Mouse (Mus musculus): Measurements from ENCODE around the gene Csf2rb2. TPM values are rescaled to one million over a fixed set of nuclear protein-coding genes. Genes with fewer than 3 reads are reported as not detected.
"Not testable (repeated sequence)": the region's sequence is repeated elsewhere in the genome, so short reads cannot be mapped to it uniquely, and the experiment has no call there.

Gene Csf2rb2
- polyA plus RNA-seq, 1 experiment from 2014 or later = 1.9 TPM

DNA sequence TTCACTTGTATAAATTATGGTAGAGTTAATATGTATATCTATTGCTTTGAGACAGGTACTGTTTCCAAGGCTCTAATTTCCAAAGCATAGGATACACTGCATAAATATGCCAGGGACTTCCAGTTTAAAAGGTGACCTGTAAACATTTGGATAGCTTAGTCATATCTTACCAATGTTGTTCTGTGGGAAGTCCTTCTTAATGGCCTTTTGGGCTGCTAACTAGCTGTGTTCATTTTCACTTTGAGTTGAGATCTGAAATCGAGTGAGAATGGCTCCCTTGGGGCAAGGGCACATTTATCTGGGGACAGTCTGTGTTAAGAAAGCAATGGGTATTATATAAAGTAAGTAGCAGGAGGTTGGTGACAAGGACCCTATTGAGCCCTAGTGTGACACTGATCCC lies 17.8 kb upstream of the Csf2rb2 start:
- H3K4me1 ChIP-seq (ENCODE audit: control insufficient read depth, low read depth, low read length) = peaks cover 5% of the 10 kb centered on the region

DNA sequence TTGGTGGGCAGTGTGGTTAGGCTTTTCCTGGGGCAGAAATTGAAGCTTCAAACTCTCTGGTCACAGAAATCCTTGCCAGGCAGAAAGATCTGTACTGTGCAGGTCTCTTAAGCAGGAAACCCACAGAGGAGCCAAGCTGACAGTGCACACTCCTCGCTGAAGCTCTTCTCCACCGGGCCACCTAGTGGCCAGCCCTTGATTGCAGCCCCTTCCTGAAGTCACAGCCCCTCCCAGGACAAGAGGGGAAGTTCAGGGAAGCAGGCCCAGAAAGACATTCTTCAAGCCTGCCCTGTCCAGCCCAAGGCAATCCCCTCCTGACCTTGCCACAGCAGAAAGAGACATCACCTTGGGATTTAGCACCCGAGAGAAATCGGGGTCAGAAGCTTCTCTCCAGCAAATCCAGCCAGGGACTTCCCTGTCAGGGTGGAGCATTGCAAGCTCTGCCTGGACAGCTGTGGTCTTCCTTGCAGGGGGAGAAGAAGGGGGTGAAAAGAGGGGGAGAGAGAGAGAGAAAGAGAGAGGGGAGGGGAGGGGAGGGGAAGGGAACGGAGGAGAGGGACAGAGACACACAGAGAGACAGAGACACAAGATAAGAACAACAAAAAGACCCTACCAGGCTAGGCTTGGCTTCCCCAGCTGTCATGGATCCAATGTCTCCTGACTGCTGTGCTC lies 15.4 kb upstream of the Csf2rb2 start:
- Histone ChIP-seq H3K36me3 (ENCODE audit: control insufficient read depth, insufficient read depth) (no peaks in the 10 kb centered on the region), H3K9ac (ENCODE audit: low read depth, low read length) (no peak overlapping the region), H3K4me2 (ENCODE audit: low read depth, low read length) (no peak overlapping the region), H3K27me3 (ENCODE audit: control insufficient read depth, insufficient read depth, low read depth, low read length) (no peaks in the 10 kb centered on the region), H3K27ac (ENCODE audit: low read length) (no peak overlapping the region), H3K9me3 (replicated peaks; ENCODE audit: control insufficient read depth, low read length) (no peaks in the 10 kb centered on the region), H3K4me3 (ENCODE audit: low read depth, low read length) (no peak overlapping the region), H3K4me1 (ENCODE audit: control insufficient read depth, low read depth, low read length) (peaks cover 5% of the 10 kb centered on the region)
- ATAC-seq (ENCODE audit: low read depth) = peak; percentile 56
- 8% methylated on average over 5 of the region's 5 CpGs for WGBS (ENCODE audit: insufficient replicate concordance)

More for the DNA sequence above, 17.8 kb upstream of the Csf2rb2 start:
- Histone ChIP-seq H3K9ac (ENCODE audit: low read depth, low read length) (no peak overlapping the region), H3K4me3 (ENCODE audit: low read depth, low read length) (no peak overlapping the region), H3K4me2 (ENCODE audit: low read depth, low read length) (no peak overlapping the region), H3K9me3 (replicated peaks; ENCODE audit: control insufficient read depth, low read length) (no peaks in the 10 kb centered on the region), H3K27me3 (ENCODE audit: control insufficient read depth, insufficient read depth, low read depth, low read length) (no peaks in the 10 kb centered on the region), H3K27ac (ENCODE audit: low read length) (no peak overlapping the region), H3K36me3 (ENCODE audit: control insufficient read depth, insufficient read depth) (no peaks in the 10 kb centered on the region)
- 30% methylated on average over 1 of the region's 1 CpGs for WGBS (ENCODE audit: insufficient replicate concordance)
- no peak for ATAC-seq (ENCODE audit: low read depth)

DNA sequence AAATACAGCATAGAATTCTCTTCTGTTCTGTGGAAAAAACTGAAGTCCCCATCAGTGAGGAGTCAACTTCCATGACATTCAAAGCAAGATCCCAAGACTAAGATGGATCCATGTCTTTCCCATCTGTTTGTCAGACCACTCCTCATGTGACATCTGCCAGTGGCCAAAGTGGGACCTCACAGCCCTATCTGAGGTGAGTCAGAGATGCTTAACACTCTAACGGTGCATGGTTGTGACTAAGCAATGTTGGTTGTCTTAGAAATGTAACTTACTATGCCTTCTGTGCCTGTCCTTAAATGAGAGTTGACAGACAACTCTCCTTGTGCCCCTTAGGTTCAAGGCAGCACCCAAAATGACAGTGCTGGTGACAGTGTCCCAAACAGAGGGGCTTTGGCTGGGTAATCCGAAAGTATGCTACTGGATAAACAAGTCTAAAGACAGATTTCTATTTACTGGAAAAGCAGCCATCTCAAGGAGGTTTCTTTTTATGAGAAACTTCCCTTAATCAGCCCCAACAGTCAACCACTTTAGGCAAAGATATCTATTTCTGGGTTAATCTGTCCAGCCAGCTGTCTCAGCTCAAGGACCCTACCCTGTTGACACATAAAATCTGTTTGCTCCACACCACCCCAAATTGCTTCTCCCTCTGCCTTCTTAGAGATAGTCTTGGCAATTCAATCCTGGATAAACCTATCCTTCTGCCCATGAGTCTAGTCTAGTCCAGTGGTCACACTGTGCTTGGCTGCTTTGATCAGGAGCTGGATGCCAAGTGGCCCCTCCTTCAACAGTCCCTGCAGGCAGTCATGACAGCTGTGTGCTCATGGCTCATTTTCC lies 13.0 kb upstream of the Csf2rb2 start:
- peak; percentile 78 for ATAC-seq (ENCODE audit: low read depth)
- H3K4me1 ChIP-seq (ENCODE audit: control insufficient read depth, low read depth, low read length) = not testable (repeated sequence)
- WGBS (ENCODE audit: insufficient replicate concordance) = 29% methylated on average over 2 of the region's 2 CpGs

DNA sequence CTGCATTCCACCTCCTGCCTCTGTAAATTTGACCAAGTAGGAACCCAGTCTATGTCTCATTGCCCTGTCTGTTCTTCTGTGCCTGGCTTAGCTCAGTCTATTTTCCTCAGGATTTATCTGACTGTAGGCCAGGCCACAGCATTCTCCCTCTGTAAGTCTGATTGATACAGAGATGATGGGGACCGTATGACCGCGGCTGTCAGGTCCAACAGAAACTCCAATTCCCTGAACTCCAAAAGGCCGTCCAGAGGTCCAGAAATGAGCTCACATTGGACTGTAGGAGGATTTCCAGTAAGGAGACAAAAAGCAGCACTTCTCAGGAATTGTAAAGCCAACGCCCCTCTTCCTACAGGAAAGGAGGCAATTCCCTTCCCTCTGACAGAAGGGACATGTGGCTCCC lies 8.1 kb upstream of the Csf2rb2 start:
- not testable (repeated sequence) for H3K9me3 ChIP-seq (replicated peaks; ENCODE audit: control insufficient read depth, low read length); H3K4me1 ChIP-seq (ENCODE audit: control insufficient read depth, low read depth, low read length); H3K27me3 ChIP-seq (ENCODE audit: control insufficient read depth, insufficient read depth, low read depth, low read length); H3K9ac ChIP-seq (ENCODE audit: low read depth, low read length); H3K36me3 ChIP-seq (ENCODE audit: control insufficient read depth, insufficient read depth); ATAC-seq (ENCODE audit: low read depth); H3K4me2 ChIP-seq (ENCODE audit: low read depth, low read length); H3K27ac ChIP-seq (ENCODE audit: low read length); H3K4me3 ChIP-seq (ENCODE audit: low read depth, low read length)
- 69% methylated on average over 5 of the region's 5 CpGs for WGBS (ENCODE audit: insufficient replicate concordance)

More for the DNA sequence above, 13.0 kb upstream of the Csf2rb2 start:
- not testable (repeated sequence) for H3K27me3 ChIP-seq (ENCODE audit: control insufficient read depth, insufficient read depth, low read depth, low read length); H3K4me3 ChIP-seq (ENCODE audit: low read depth, low read length); H3K9me3 ChIP-seq (replicated peaks; ENCODE audit: control insufficient read depth, low read length); H3K27ac ChIP-seq (ENCODE audit: low read length); H3K36me3 ChIP-seq (ENCODE audit: control insufficient read depth, insufficient read depth); H3K9ac ChIP-seq (ENCODE audit: low read depth, low read length); H3K4me2 ChIP-seq (ENCODE audit: low read depth, low read length)

DNA sequence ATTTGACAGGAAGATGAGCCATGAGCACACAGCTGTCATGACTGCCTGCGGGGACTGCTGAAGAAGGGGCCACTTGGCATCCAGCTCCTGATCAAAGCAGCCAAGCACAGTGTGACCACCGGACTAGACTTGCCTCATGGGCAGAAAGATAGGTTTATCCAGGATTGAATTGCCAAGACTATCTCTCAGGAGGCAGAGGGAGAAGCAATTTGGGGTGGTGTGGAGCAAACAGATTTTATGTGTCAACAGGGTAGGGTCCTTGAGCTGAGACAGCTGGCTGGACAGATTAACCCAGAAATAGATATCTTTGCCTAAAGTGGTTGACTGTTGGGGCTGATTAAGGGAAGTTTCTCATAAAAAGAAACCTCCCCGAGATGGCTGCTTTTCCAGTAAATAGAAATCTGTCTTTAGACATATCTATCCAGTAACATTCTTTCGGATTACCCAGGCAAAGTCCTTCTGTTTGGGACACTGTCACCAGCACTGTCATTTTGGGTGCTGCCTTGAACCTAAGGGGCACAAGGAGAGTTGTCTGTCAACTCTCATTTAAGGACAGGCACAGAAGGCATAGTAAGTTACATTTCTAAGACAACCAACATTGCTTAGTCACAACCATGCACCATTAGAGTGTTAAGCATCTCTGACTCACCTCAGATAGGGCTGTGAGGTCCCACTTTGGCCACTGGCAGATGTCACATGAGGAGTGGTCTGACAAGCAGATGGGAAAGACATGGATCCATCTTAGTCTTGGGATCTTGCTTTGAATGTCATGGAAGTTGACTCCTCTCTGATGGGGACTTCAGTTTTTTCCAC lies 7.1 kb upstream of the Csf2rb2 start:
- not testable (repeated sequence) for H3K9me3 ChIP-seq (replicated peaks; ENCODE audit: control insufficient read depth, low read length); H3K4me2 ChIP-seq (ENCODE audit: low read depth, low read length); H3K4me1 ChIP-seq (ENCODE audit: control insufficient read depth, low read depth, low read length); H3K27me3 ChIP-seq (ENCODE audit: control insufficient read depth, insufficient read depth, low read depth, low read length); H3K36me3 ChIP-seq (ENCODE audit: control insufficient read depth, insufficient read depth); H3K4me3 ChIP-seq (ENCODE audit: low read depth, low read length); H3K9ac ChIP-seq (ENCODE audit: low read depth, low read length)
- 14% methylated on average over 4 of the region's 4 CpGs for WGBS (ENCODE audit: insufficient replicate concordance)
- ATAC-seq (ENCODE audit: low read depth) = peak; percentile 84
- H3K27ac ChIP-seq (ENCODE audit: low read length) = peak overlapping the region; percentile 41

DNA sequence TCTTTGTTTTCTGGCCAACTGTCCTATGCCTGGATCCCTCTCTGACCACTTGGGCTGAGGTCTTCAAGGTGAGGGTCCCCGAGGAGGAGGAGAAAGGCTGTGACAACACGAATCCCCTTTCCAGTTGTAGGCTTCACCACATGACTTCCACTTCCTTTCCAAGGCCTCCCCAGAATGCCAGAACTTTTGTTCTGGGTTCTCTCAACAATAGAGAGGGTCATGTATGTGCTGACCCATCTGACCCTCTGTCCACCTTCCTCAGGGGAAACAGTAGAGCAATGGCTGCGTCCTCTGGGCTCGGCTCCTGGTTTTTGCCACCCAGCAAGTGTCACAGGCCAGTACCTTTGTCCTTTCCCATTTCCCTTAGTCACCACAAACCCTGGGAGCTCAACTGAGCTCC lies 5.5 kb upstream of the Csf2rb2 start:
- no peak overlapping the region for H3K4me3 ChIP-seq (ENCODE audit: low read depth, low read length)
- no peaks in the 10 kb centered on the region for H3K36me3 ChIP-seq (ENCODE audit: control insufficient read depth, insufficient read depth)
- no peak overlapping the region for H3K27ac ChIP-seq (ENCODE audit: low read length)
- no peak for ATAC-seq (ENCODE audit: low read depth)
- H3K9me3 ChIP-seq (replicated peaks; ENCODE audit: control insufficient read depth, low read length) = no peaks in the 10 kb centered on the region
- WGBS (ENCODE audit: insufficient replicate concordance) = 47% methylated on average over 4 of the region's 4 CpGs
- no peak overlapping the region for H3K4me2 ChIP-seq (ENCODE audit: low read depth, low read length)
- H3K9ac ChIP-seq (ENCODE audit: low read depth, low read length) = no peak overlapping the region
- H3K4me1 ChIP-seq (ENCODE audit: control insufficient read depth, low read depth, low read length) = no peaks in the 10 kb centered on the region
- no peaks in the 10 kb centered on the region; the same call in 1 of the 2 replicates for H3K27me3 ChIP-seq (ENCODE audit: control insufficient read depth, insufficient read depth, low read depth, low read length)

DNA sequence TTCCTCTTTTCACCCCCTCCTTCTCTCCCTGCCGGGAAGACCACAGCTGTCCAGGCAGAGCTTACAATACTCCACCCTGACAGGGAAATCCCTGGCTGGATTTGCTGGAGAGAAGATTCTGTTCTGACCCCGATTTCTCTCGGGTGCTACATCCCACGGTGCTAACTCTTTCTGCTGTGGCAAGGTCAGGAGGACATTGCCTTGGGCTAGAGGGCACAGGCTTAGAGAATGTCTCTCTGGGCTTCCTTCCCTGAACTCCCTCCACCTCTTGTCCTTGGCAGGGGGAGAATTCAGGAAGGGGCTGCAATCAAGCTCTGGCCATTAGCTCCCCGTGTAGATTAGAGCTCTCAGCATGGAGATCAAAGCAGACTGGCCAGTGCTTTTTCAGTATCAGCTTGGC lies 4.3 kb upstream of the Csf2rb2 start:
- Histone ChIP-seq H3K27ac (ENCODE audit: low read length) (no peak overlapping the region), H3K4me1 (ENCODE audit: control insufficient read depth, low read depth, low read length) (no peaks in the 10 kb centered on the region), H3K36me3 (ENCODE audit: control insufficient read depth, insufficient read depth) (no peaks in the 10 kb centered on the region), H3K4me2 (ENCODE audit: low read depth, low read length) (no peak overlapping the region), H3K4me3 (ENCODE audit: low read depth, low read length) (no peak overlapping the region), H3K27me3 (ENCODE audit: control insufficient read depth, insufficient read depth, low read depth, low read length) (no peaks in the 10 kb centered on the region; the same call in 1 of the 2 replicates), H3K9ac (ENCODE audit: low read depth, low read length) (no peak overlapping the region), H3K9me3 (replicated peaks; ENCODE audit: control insufficient read depth, low read length) (no peaks in the 10 kb centered on the region)
- ATAC-seq (ENCODE audit: low read depth) = no peak
- WGBS (ENCODE audit: insufficient replicate concordance) = 21% methylated on average over 5 of the region's 5 CpGs

DNA sequence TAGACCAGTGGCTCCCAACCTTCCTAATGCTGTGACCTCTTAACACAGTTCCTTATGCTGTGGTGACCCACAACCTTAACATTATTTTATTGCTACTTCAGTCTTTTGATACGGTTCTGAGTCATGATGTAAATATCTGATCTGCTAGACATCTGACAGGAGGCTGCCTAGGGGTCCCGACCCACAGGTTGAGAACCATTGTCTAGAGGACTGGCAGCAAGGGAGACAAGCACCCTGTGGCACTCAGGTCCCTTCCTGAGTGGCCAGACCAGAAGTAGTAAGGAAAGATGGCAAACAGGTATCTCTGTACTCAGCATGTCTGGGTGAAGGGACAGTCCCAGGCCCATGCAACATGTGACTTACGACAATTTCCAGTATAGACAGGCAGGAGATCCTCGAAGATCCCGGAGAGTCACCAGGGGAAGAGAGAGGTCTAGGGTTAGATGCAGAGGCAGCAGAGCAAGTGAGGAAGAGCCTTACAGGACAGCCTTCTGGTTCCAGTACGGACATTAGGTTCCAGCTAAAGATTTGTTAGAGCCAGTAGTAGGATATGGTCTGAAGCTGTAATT lies 1.8 kb downstream of the Csf2rb2 start:
- H3K27ac ChIP-seq (ENCODE audit: low read length) = no peak overlapping the region
- H3K4me1 ChIP-seq (ENCODE audit: control insufficient read depth, low read depth, low read length) = no peaks in the 10 kb centered on the region
- H3K36me3 ChIP-seq (ENCODE audit: control insufficient read depth, insufficient read depth) = no peaks in the 10 kb centered on the region
- WGBS (ENCODE audit: insufficient replicate concordance) = 64% methylated on average over 6 of the region's 6 CpGs
- no peaks in the 10 kb centered on the region for H3K27me3 ChIP-seq (ENCODE audit: control insufficient read depth, insufficient read depth, low read depth, low read length)
- H3K9ac ChIP-seq (ENCODE audit: low read depth, low read length) = no peak overlapping the region
- H3K4me2 ChIP-seq (ENCODE audit: low read depth, low read length) = no peak overlapping the region
- H3K4me3 ChIP-seq (ENCODE audit: low read depth, low read length) = no peak overlapping the region
- no peaks in the 10 kb centered on the region for H3K9me3 ChIP-seq (replicated peaks; ENCODE audit: control insufficient read depth, low read length)
- no peak for ATAC-seq (ENCODE audit: low read depth)
